Mouse (Mus musculus) ES-Bruce4 (cell line): Measurements from ENCODE around the gene Nemp1. TPM values are rescaled to one million over a fixed set of nuclear protein-coding genes. Genes with fewer than 3 reads are reported as not detected.

Experiments
- H3K27ac ChIP-seq: 2 replicates; pipeline ENCODE4 v1.5.1; 2012; ENCODE audit warnings: low read length, inconsistent platforms; ENCODE audit not compliant: insufficient read depth
- H3K27me3 ChIP-seq: 2 replicates; pipeline ENCODE4 v1.6.1; 2012; ENCODE audit warnings: mild to moderate bottlenecking, low read length, inconsistent platforms; ENCODE audit not compliant: control insufficient read depth, poor library complexity, insufficient read depth, severe bottlenecking
- H3K36me3 ChIP-seq: 2 replicates; pipeline ENCODE4 v1.6.1; 2012; ENCODE audit warnings: inconsistent platforms, mild to moderate bottlenecking, low read length, moderate library complexity; ENCODE audit not compliant: control insufficient read depth, poor library complexity, insufficient read depth, severe bottlenecking
- H3K4me1 ChIP-seq: one replicate; pipeline ENCODE4 v1.8.1; 2011; ENCODE audit warnings: low read length; ENCODE audit not compliant: control insufficient read depth, insufficient read depth
- H3K4me3 ChIP-seq: 2 replicates; pipeline ENCODE4 v1.5.1; 2011; ENCODE audit warnings: low read depth, mild to moderate bottlenecking, low read length
- H3K9ac ChIP-seq: 2 replicates; pipeline ENCODE4 v1.6.1; 2012; ENCODE audit warnings: low read depth, mild to moderate bottlenecking, inconsistent platforms; ENCODE audit not compliant: poor library complexity, severe bottlenecking
- H3K9me3 ChIP-seq: replicated peaks from 2 replicates; pipeline ENCODE4 v1.6.1; 2012; ENCODE audit warnings: mild to moderate bottlenecking, low read length, inconsistent platforms; ENCODE audit not compliant: control insufficient read depth, poor library complexity, insufficient read depth, severe bottlenecking
- CTCF ChIP-seq: IDR thresholded peaks from one replicate; pipeline ENCODE4 v1.8.1; 2011; ENCODE audit warnings: low read depth, low read length
- EP300 ChIP-seq: IDR thresholded peaks from 2 replicates; pipeline ENCODE4 v1.6.1; 2011; ENCODE audit warnings: low read depth, low read length; ENCODE audit not compliant: insufficient read depth
- POLR2A ChIP-seq: IDR thresholded peaks from one replicate; pipeline ENCODE4 v1.8.1; 2011; ENCODE audit warnings: low read length; ENCODE audit not compliant: insufficient read depth
- polyA plus RNA-seq: library from polyadenylated mRNA; stranded (reverse); fragments of >200 nt; gene quantifications from 2 replicates; pipeline ENCODE4 v1.2.4, GENCODE M21; 2011; ENCODE audit warnings: low read depth; ENCODE audit not compliant: missing spikeins, insufficient read depth, insufficient read length

The Nemp1 gene
- polyA plus RNA-seq, 1 experiment, result 22.0 TPM

DNA sequence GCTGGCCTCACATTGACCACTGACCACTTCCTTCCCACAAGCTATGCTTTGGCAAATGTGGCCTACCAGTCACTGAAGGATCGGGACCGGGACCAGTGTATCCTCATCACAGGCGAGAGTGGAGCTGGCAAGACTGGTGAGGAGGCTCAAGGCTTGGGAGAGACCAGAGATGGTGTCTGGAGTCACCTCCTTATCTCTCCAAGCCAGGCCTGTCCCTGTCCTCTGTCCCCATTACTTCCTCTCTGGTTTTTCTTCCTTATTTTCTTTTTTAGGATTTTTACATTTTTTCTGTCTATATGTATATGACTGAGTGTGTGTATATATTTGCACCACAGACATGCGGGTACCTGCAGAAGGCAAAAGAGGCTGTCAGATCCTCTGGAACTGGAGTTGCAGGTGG lies 39.1 kb downstream of the Nemp1 start:
- Histone ChIP-seq H3K4me1 (no peaks in the 10 kb centered on the region), H3K27me3 (no peaks in the 10 kb centered on the region), H3K9ac (no peak overlapping the region), H3K27ac (no peak overlapping the region), H3K9me3 (no peaks in the 10 kb centered on the region), H3K4me3 (no peak overlapping the region), H3K36me3 (no peaks in the 10 kb centered on the region)
- TF ChIP-seq POLR2A (no peak), EP300 (no peak)

DNA sequence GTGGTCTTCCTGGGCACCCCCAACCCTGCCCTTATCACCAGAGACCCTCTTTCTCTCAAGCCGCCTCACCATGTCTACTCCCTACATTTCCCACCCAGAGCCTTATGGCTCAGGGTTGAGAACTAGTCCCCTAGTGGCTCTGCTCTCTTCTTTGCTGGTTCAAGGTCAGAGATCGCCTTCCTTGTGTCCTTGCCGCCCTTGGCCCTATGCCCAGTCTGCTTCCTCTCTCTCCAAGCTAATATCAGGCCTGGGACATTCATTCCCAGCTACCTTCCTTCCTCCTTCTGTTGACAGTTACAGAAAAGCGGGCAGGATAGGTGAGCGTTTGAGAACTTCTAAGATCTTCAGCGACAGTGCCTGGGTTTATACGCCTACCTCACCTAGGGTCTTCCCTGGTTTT lies 41.0 kb downstream of the Nemp1 start:
- H3K27ac ChIP-seq, result no peak overlapping the region
- H3K4me3 ChIP-seq, result no peak overlapping the region
- TF ChIP-seq EP300 (no peak), POLR2A (no peak), CTCF (no peak)
- H3K36me3 ChIP-seq, result no peaks in the 10 kb centered on the region
- no peaks in the 10 kb centered on the region for H3K27me3 ChIP-seq
- H3K4me1 ChIP-seq, result no peaks in the 10 kb centered on the region
- no peak overlapping the region for H3K9ac ChIP-seq
- no peaks in the 10 kb centered on the region for H3K9me3 ChIP-seq

DNA sequence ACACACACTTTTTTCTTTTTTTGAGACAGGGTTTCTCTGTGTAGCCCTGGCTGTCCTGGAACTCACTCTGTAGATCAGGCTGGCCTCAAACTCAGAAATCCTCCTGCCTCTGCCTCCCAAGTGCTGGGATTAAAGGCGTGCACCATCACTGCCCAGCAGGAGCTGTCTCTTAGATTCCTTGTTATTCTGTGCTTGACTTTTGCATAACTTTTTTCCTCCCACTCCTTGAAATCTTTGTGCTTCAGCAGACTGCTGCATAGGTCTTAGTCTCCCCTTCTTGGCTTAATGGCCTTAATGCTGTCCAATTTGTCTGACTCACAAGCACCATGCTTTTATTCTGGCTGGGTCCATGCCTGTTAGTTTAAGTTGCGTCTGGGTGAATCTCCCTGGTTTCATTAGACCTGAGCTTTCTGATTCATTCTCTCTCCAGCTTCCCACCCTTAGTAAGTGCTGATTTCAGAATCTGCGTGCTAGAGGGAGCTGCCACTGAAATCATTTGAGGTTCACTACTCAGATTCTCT lies 42.2 kb downstream of the Nemp1 start:
- H3K9ac ChIP-seq, result no peak overlapping the region
- no peak overlapping the region for H3K27ac ChIP-seq
- H3K27me3 ChIP-seq, result no peaks in the 10 kb centered on the region
- H3K4me1 ChIP-seq, result no peaks in the 10 kb centered on the region
- no peak overlapping the region for H3K4me3 ChIP-seq
- H3K36me3 ChIP-seq, result no peaks in the 10 kb centered on the region
- no peak for TF ChIP-seq EP300
- TF ChIP-seq CTCF, result no peak
- no peaks in the 10 kb centered on the region for H3K9me3 ChIP-seq

DNA sequence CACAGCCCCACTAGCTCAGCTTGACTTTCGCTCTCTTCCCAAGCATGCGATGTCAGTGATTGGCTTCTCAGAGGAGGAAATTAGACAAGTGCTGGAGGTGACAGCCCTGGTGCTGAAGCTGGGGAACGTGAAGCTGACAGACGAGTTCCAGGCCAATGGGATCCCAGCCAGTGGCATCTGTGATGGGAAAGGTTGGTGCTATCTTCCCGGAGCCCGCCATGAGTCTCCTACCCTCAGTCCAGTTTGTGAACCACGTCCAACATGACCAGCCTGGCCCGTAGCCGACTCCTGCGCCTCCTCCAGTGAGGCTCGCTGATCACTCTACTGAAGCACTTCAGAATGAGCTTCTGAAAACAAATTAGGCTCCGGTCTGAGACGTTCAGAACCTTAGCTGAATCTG lies 43.6 kb downstream of the Nemp1 start:
- H3K36me3 ChIP-seq, result no peaks in the 10 kb centered on the region
- H3K27me3 ChIP-seq, result no peaks in the 10 kb centered on the region
- H3K9ac ChIP-seq, result no peak overlapping the region
- TF ChIP-seq EP300, result no peak
- no peak for TF ChIP-seq CTCF
- TF ChIP-seq POLR2A, result no peak
- H3K27ac ChIP-seq, result no peak overlapping the region
- no peaks in the 10 kb centered on the region for H3K9me3 ChIP-seq
- no peak overlapping the region for H3K4me3 ChIP-seq
- no peaks in the 10 kb centered on the region for H3K4me1 ChIP-seq

DNA sequence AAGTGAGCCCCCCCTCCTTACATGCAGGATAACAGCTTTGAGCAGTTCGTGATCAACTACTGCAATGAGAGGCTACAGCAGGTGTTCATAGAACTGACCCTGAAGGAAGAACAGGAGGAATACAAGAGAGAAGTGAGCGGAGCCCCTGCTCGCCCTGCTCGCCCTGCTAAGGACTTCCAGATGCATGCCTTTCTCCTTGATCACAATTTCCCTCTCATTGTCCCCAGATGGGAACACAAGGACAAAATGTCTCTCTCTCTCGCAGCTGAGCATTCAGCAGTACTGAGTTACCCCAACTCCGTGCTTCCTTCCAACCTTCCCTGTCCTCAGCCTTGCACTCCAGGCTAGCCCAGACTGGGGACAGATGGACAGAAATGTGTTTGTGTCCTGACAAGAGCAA lies 46.0 kb downstream of the Nemp1 start:
- no peaks in the 10 kb centered on the region for H3K9me3 ChIP-seq
- H3K4me1 ChIP-seq, result no peaks in the 10 kb centered on the region
- TF ChIP-seq POLR2A, result no peak
- no peak for TF ChIP-seq EP300
- TF ChIP-seq CTCF, result no peak
- H3K36me3 ChIP-seq, result no peaks in the 10 kb centered on the region
- H3K27me3 ChIP-seq, result no peaks in the 10 kb centered on the region
- H3K27ac ChIP-seq, result no peak overlapping the region
- no peak overlapping the region for H3K9ac ChIP-seq
- H3K4me3 ChIP-seq, result no peak overlapping the region

DNA sequence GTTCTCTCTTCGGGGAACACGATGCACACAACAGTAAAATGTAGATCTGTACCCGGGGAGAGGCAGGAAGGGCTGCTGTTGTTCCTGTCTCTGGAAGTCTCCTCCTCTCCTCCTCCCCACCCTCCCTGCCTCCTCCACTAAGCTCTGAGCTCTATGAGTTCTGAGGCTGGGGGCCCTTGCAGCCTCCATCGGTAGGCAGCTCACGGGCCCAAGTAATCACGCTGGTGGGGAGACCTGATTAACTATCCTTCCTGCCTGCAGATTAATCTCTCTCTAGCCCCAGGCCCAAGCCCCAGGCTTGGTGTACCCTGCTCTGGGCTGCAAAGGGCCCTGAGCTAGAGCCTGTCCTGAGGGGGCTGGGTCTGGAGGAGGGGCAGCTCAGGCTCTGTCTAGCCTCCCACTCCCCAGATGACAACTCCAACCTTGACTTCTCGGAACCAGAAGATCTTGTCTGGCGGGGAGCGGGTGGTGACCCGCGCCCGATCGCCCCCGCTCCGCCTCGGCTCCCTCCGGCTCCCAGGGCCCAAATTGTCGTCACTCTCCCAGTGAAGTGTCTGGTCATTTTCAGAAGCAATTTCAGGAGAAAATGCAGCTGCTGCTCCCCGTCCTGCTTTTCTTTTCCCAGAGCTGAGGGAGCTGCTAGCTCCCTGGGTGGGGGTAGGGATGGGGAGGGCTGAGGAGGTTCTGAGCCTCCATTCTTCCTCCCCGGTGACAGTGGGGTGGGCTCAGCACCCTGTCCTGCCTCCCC lies 55.1 kb downstream of the Nemp1 start:
- Histone ChIP-seq H3K27ac (no peak overlapping the region), H3K36me3 (no peaks in the 10 kb centered on the region), H3K9ac (no peak overlapping the region), H3K27me3 (no peaks in the 10 kb centered on the region), H3K4me3 (no peak overlapping the region), H3K9me3 (no peaks in the 10 kb centered on the region), H3K4me1 (peaks cover 2% of the 10 kb centered on the region)
- TF ChIP-seq EP300, result no peak
- no peak for TF ChIP-seq CTCF
- TF ChIP-seq POLR2A, result no peak
